Mouse (Mus musculus) neural tube, embryonic 14.5 days (tissue): ENCODE results near the gene Dnah8. TPM values are rescaled to one million over a fixed set of nuclear protein-coding genes. Genes with fewer than 3 reads are reported as not detected.

Source experiments
- ATAC-seq: fragments of 200-750 bp; cut with Nextera tagmentation; 2 replicates; pipeline ENCODE4 v1.8.0; 2017; ENCODE audit warnings: low read depth, mild to moderate bottlenecking, moderate TSS enrichment, moderate library complexity
- H3K27ac ChIP-seq: fragments of 300-500 bp; sonication (generic); 2 replicates; pipeline ENCODE4 v1.5.1; 2014; ENCODE audit warnings: low read depth, mild to moderate bottlenecking, control low read depth, low read length, moderate library complexity, mixed read lengths
- H3K27me3 ChIP-seq: fragments of 300-500 bp; sonication (generic); 2 replicates; pipeline ENCODE4 v1.6.1; 2014; ENCODE audit warnings: low read length; ENCODE audit not compliant: control insufficient read depth, insufficient read depth
- H3K36me3 ChIP-seq: fragments of 300-500 bp; sonication (generic); 2 replicates; pipeline ENCODE4 v1.6.1; 2014; ENCODE audit warnings: low read length, mixed read lengths; ENCODE audit not compliant: control insufficient read depth, insufficient read depth
- H3K4me1 ChIP-seq: fragments of 300-500 bp; sonication (generic); 2 replicates; pipeline ENCODE4 v1.6.1; 2014; ENCODE audit warnings: low read length; ENCODE audit not compliant: control insufficient read depth, insufficient read depth
- H3K4me2 ChIP-seq: fragments of 300-500 bp; sonication (generic); 2 replicates; pipeline ENCODE4 v1.6.1; 2014; ENCODE audit warnings: mild to moderate bottlenecking, low read depth, low read length, control low read depth
- H3K4me3 ChIP-seq: fragments of 300-500 bp; sonication (generic); 2 replicates; pipeline ENCODE4 v1.5.1; 2014; ENCODE audit warnings: low read depth, low read length, control low read depth, mixed read lengths
- H3K9ac ChIP-seq: fragments of 300-500 bp; sonication (generic); replicated peaks from 2 replicates; pipeline ENCODE4 v1.6.1; 2014; ENCODE audit warnings: low read depth, mild to moderate bottlenecking, control low read depth, low read length, mixed read lengths
- H3K9me3 ChIP-seq: fragments of 300-500 bp; sonication (generic); 2 replicates; pipeline ENCODE4 v1.6.1; 2016; ENCODE audit warnings: low read length; ENCODE audit not compliant: control insufficient read depth
- WGBS: fragments of 180-500 bp; shearing (Covaris S2); extraction: QIAGEN DNeasy Blood & Tissue Kit; methylation state at CpG from one replicate; pipeline ENCODE4 v1.1.7; 2014; 5-methylcytosine and 5-hydroxymethylcytosine counted together
- polyA plus RNA-seq: library from polyadenylated mRNA; unstranded; fragments of >200 nt; fragmentation: Nextera tagmentation; extraction: Ambion mirVana; gene quantifications from 2 replicates; pipeline ENCODE4 v1.2.1, GENCODE M21; 2014

The Dnah8 gene
- polyA plus RNA-seq, 1 experiment from 2014 or later: 5.5 TPM

GRCm38 (mm10) chr17:30821115-30821514 lies 197.0 kb downstream of the Dnah8 start:
- no peaks in the 10 kb centered on the region for H3K9me3 ChIP-seq
- no peaks in the 10 kb centered on the region for H3K4me1 ChIP-seq
- no peak overlapping the region for H3K9ac ChIP-seq
- H3K4me3 ChIP-seq: no peak overlapping the region
- H3K36me3 ChIP-seq: no peaks in the 10 kb centered on the region
- H3K27ac ChIP-seq: no peak overlapping the region
- no peak overlapping the region for H3K4me2 ChIP-seq
- WGBS: 86% methylated on average over 6 of the region's 6 CpGs
- H3K27me3 ChIP-seq: no peaks in the 10 kb centered on the region
- ATAC-seq: no peak

GRCm38 (mm10) chr17:30824473-30824872 lies 200.3 kb downstream of the Dnah8 start:
- Histone ChIP-seq H3K4me3 (no peak overlapping the region), H3K4me2 (no peak overlapping the region), H3K9ac (no peak overlapping the region), H3K4me1 (no peaks in the 10 kb centered on the region), H3K9me3 (no peaks in the 10 kb centered on the region), H3K36me3 (no peaks in the 10 kb centered on the region), H3K27me3 (no peaks in the 10 kb centered on the region), H3K27ac (no peak overlapping the region)
- ATAC-seq: no peak
- WGBS: 95% methylated on average over 7 of the region's 7 CpGs

GRCm38 (mm10) chr17:30825731-30826304 lies 201.7 kb downstream of the Dnah8 start:
- H3K36me3 ChIP-seq: no peaks in the 10 kb centered on the region
- no peaks in the 10 kb centered on the region for H3K4me1 ChIP-seq
- no peaks in the 10 kb centered on the region for H3K9me3 ChIP-seq
- H3K27me3 ChIP-seq: no peaks in the 10 kb centered on the region
- no peak overlapping the region for H3K4me3 ChIP-seq
- H3K27ac ChIP-seq: no peak overlapping the region
- no peak overlapping the region for H3K4me2 ChIP-seq
- H3K9ac ChIP-seq: no peak overlapping the region
- WGBS: 27% methylated on average over 11 of the region's 11 CpGs
- no peak for ATAC-seq

GRCm38 (mm10) chr17:30831170-30831569 lies 207.0 kb downstream of the Dnah8 start:
- 96% methylated on average over 2 of the region's 2 CpGs for WGBS
- no peaks in the 10 kb centered on the region for H3K9me3 ChIP-seq
- H3K4me2 ChIP-seq: no peak overlapping the region
- H3K27me3 ChIP-seq: no peaks in the 10 kb centered on the region
- no peaks in the 10 kb centered on the region for H3K36me3 ChIP-seq
- H3K4me3 ChIP-seq: no peak overlapping the region
- no peak for ATAC-seq
- no peak overlapping the region for H3K9ac ChIP-seq
- no peaks in the 10 kb centered on the region for H3K4me1 ChIP-seq
- H3K27ac ChIP-seq: no peak overlapping the region

- Histone ChIP-seq H3K4me3 (no peak overlapping the region), H3K9me3 (no peaks in the 10 kb centered on the region), H3K9ac (no peak overlapping the region), H3K4me1 (no peaks in the 10 kb centered on the region), H3K27me3 (no peaks in the 10 kb centered on the region), H3K4me2 (no peak overlapping the region), H3K36me3 (no peaks in the 10 kb centered on the region), H3K27ac (no peak overlapping the region)
- ATAC-seq: no peak
- WGBS: 91% methylated on average over 4 of the region's 4 CpGs
Measured at GRCm38 (mm10) chr17:30835419-30835818, 211.3 kb downstream of the Dnah8 start.

- Histone ChIP-seq H3K4me1 (no peaks in the 10 kb centered on the region), H3K4me3 (no peak overlapping the region), H3K9me3 (no peaks in the 10 kb centered on the region), H3K27me3 (no peaks in the 10 kb centered on the region), H3K4me2 (no peak overlapping the region), H3K27ac (no peak overlapping the region), H3K9ac (no peak overlapping the region), H3K36me3 (no peaks in the 10 kb centered on the region)
- ATAC-seq: no peak
- WGBS: 96% methylated on average over 1 of the region's 1 CpGs
Measured at GRCm38 (mm10) chr17:30837031-30837430, 212.9 kb downstream of the Dnah8 start.

GRCm38 (mm10) chr17:30840046-30840445 lies 215.9 kb downstream of the Dnah8 start:
- ATAC-seq: no peak
- peaks cover 3% of the 10 kb centered on the region; the same call in 1 of the 2 replicates for H3K4me1 ChIP-seq
- no peaks in the 10 kb centered on the region for H3K9me3 ChIP-seq
- H3K4me2 ChIP-seq: no peak overlapping the region
- H3K4me3 ChIP-seq: no peak overlapping the region
- H3K27me3 ChIP-seq: no peaks in the 10 kb centered on the region
- no peak overlapping the region for H3K27ac ChIP-seq
- no peaks in the 10 kb centered on the region for H3K36me3 ChIP-seq
- 84% methylated on average over 9 of the region's 9 CpGs for WGBS
- H3K9ac ChIP-seq: no peak overlapping the region

GRCm38 (mm10) chr17:30842312-30842711 lies 218.2 kb downstream of the Dnah8 start:
- ATAC-seq: no peak
- H3K9ac ChIP-seq: no peak overlapping the region
- no peaks in the 10 kb centered on the region for H3K27me3 ChIP-seq
- no peak overlapping the region for H3K4me3 ChIP-seq
- H3K4me1 ChIP-seq: peaks cover 3% of the 10 kb centered on the region; the same call in 1 of the 2 replicates
- H3K4me2 ChIP-seq: no peak overlapping the region
- no peaks in the 10 kb centered on the region for H3K36me3 ChIP-seq
- WGBS: 93% methylated on average over 6 of the region's 6 CpGs
- no peak overlapping the region for H3K27ac ChIP-seq
- H3K9me3 ChIP-seq: no peaks in the 10 kb centered on the region

- Histone ChIP-seq H3K9ac (no peak overlapping the region), H3K27ac (no peak overlapping the region), H3K4me3 (no peak overlapping the region), H3K27me3 (no peaks in the 10 kb centered on the region), H3K4me2 (no peak overlapping the region), H3K4me1 (peaks cover 3% of the 10 kb centered on the region; the same call in 1 of the 2 replicates), H3K36me3 (no peaks in the 10 kb centered on the region), H3K9me3 (no peaks in the 10 kb centered on the region)
- WGBS: 53% methylated on average over 9 of the region's 9 CpGs
- ATAC-seq: no peak
Measured at GRCm38 (mm10) chr17:30844321-30844791, 220.2 kb downstream of the Dnah8 start.
